Mouse (Mus musculus) ES-E14 (cell line): ENCODE measurements around the gene Rfx1. TPM values are rescaled to one million over a fixed set of nuclear protein-coding genes. Genes with fewer than 3 reads are reported as not detected.

ENCODE experiments used
- DNase-seq: peaks from one replicate; pipeline ENCODE4 v3.0.0-alpha.2; 2013; ENCODE audit warnings: low read depth, low spot score
- H3K27ac ChIP-seq: 2 replicates; pipeline ENCODE4 v1.5.1; 2012; ENCODE audit warnings: low read depth, mild to moderate bottlenecking, low read length, moderate library complexity, mixed read lengths; ENCODE audit not compliant: poor library complexity, insufficient read depth, severe bottlenecking
- H3K36me3 ChIP-seq: 2 replicates; pipeline ENCODE4 v1.6.1; 2012; ENCODE audit warnings: mild to moderate bottlenecking, low read length, moderate library complexity, mixed read lengths; ENCODE audit not compliant: control insufficient read depth, poor library complexity, insufficient read depth, severe bottlenecking
- H3K4me1 ChIP-seq, 2 experiments: fragments of 150-350 bp in 1 of 2; sonication (generic) in 1 of 2; 2 replicates each; pipeline ENCODE4 v1.6.1; 2012; ENCODE audit warnings: low read length in 2 of 2, mild to moderate bottlenecking in 1 of 2, mixed read lengths in 1 of 2; ENCODE audit not compliant: control insufficient read depth in 2 of 2, insufficient read depth in 2 of 2, poor library complexity in 1 of 2
- H3K4me3 ChIP-seq, 2 experiments: fragments of 150-350 bp in 1 of 2; sonication (generic) in 1 of 2; 2 replicates each; pipeline ENCODE4 v1.5.1; 2012; ENCODE audit warnings: low read length in 2 of 2, low read depth in 1 of 2, mild to moderate bottlenecking in 1 of 2, mixed read lengths in 1 of 2; ENCODE audit not compliant: insufficient read depth in 1 of 2, poor library complexity in 1 of 2, severe bottlenecking in 1 of 2
- H3K9ac ChIP-seq: 2 replicates; pipeline ENCODE4 v1.6.1; 2012; ENCODE audit warnings: low read depth, mild to moderate bottlenecking, low read length, mixed read lengths; ENCODE audit not compliant: poor library complexity, insufficient read depth, severe bottlenecking
- H3K9me3 ChIP-seq: fragments of 150-350 bp; sonication (generic); 2 replicates; pipeline ENCODE4 v1.6.1; 2012; ENCODE audit warnings: low read depth, mild to moderate bottlenecking, low read length; ENCODE audit not compliant: control insufficient read depth, insufficient read depth
- CHD2 ChIP-seq: IDR thresholded peaks from 2 replicates; pipeline ENCODE4 v1.6.1; 2014; ENCODE audit warnings: mild to moderate bottlenecking, low read depth, low read length, inconsistent platforms
- HCFC1 ChIP-seq: IDR thresholded peaks from 2 replicates; pipeline ENCODE4 v1.6.1; 2012; ENCODE audit warnings: low read length, inconsistent platforms, borderline replicate concordance; ENCODE audit not compliant: insufficient read depth
- MAFK ChIP-seq: IDR thresholded peaks from 2 replicates; pipeline ENCODE4 v1.6.1; 2014; ENCODE audit warnings: mild to moderate bottlenecking, low read depth, low read length, inconsistent platforms; ENCODE audit not compliant: insufficient read depth
- ZC3H11A ChIP-seq: IDR thresholded peaks from 2 replicates; pipeline ENCODE4 v1.6.1; 2012; ENCODE audit warnings: low read depth, mild to moderate bottlenecking, inconsistent platforms, low read length, borderline replicate concordance
- ZNF384 ChIP-seq: IDR thresholded peaks from 2 replicates; pipeline ENCODE4 v1.6.1; 2012; ENCODE audit warnings: low read depth, low read length, inconsistent platforms
- in situ Hi-C, 2 experiments: fragments of 600-800 bp; cut with MboI; formaldehyde crosslinking; loops; one replicate each; pipeline ENCODE4 v1.15.1; 2025; ENCODE audit warnings: low sequenced_read_pairs in 2 of 2, inconsistent platforms in 1 of 2; ENCODE audit not compliant: unreplicated experiment in 2 of 2
- total RNA-seq: library from RNA; depleted of rRNA; stranded (reverse); fragments of 300-350 nt; gene quantifications from 2 replicates; pipeline ENCODE4 v1.2.3, GENCODE M21; 2012

The Rfx1 gene
- total RNA-seq, 1 experiment, result 16.2 TPM

DNA sequence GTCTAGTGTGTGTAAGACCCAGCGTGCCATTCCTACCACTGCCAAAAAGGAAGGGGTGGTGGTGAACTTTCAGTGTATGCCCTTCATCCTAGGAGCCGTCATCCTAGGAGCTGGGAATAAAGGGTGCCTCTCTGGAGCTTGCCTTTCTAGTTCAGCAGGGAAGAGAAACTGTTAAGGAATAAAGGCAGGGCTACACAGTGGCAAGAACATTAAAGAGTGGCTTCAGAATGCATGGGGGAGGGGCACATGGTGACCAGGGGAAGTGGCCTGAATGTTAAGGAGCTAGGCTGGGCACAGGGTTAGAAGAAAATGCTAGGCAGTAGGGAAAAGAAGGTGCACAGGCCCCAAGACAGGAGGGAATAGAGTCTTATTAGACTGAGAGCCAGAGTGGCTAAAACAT is 3.1 kb downstream of the Rfx1 start:
- Histone ChIP-seq H3K9ac (no peak overlapping the region), H3K9me3 (no peaks in the 10 kb centered on the region), H3K4me3 (no peak overlapping the region), H3K36me3 (no peaks in the 10 kb centered on the region), H3K4me1 (peaks cover 3 to 15% of the 10 kb centered on the region in 2 experiments; a peak in 3 of 4 replicates), H3K27ac (no peak overlapping the region)
- no peak for TF ChIP-seq ZNF384
- TF ChIP-seq MAFK, result no peak
- no peak for TF ChIP-seq HCFC1
- TF ChIP-seq CHD2, result no peak
- TF ChIP-seq ZC3H11A, result no peak
- in situ Hi-C loops, result no loop called here
- no peak for DNase-seq

DNA sequence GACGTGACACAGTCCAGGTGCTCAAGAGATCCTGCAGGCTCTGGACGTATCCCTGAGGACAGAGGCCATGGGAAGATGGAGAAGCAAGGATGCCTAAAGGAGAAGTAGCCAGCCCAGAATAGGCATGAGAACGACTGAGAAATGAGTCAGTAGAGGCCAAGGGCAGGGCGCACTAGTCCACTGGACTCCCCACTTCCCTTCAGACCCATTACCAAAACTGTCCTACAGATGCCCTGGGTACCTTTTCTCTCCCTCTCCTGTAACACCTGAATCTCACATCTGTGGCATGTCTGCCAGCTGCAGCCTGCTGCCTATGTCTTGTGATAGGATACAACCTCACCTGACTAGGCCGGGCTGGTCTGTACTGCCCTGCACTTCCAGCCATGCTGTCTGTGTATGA is 3.6 kb downstream of the Rfx1 start:
- Histone ChIP-seq H3K9me3 (no peaks in the 10 kb centered on the region), H3K9ac (no peak overlapping the region), H3K27ac (no peak overlapping the region), H3K4me1 (peaks cover 3 to 15% of the 10 kb centered on the region in 2 experiments; a peak in 3 of 4 replicates), H3K36me3 (no peaks in the 10 kb centered on the region), H3K4me3 (no peak overlapping the region)
- TF ChIP-seq ZNF384 (no peak), ZC3H11A (no peak), CHD2 (no peak), HCFC1 (no peak), MAFK (no peak)
- DNase-seq, result no peak
- in situ Hi-C loops, result no loop called here

DNA sequence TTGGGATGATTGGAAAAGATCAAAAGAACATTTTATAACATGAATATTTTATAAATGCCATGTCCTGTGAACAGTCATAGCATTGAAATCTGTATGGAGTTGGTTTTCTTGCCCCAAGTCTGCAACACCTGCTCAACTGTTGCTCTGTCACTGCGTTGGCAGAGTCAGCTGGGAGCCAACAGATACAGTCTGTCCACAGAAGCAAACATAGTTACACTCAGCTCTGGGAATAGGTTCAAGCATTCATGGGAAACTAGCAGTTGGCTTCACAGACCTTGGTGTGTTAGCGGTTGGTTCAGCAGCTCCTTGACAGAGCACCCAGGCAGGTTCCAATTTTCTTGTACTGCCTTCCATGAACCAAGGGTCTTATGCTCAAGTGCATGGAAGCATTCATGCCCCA is 4.0 kb downstream of the Rfx1 start:
- H3K9me3 ChIP-seq, result no peaks in the 10 kb centered on the region
- H3K9ac ChIP-seq, result no peak overlapping the region
- H3K4me1 ChIP-seq, result peaks cover under 1 to 15% of the 10 kb centered on the region in 2 experiments; a peak in 3 of 4 replicates
- H3K36me3 ChIP-seq, result no peaks in the 10 kb centered on the region; the same call in 1 of the 2 replicates
- H3K27ac ChIP-seq, result no peak overlapping the region
- H3K4me3 ChIP-seq, result no peak overlapping the region
- TF ChIP-seq MAFK (no peak), ZC3H11A (no peak), HCFC1 (no peak), CHD2 (no peak), ZNF384 (no peak)
- DNase-seq, result no peak
- in situ Hi-C loops, result no loop called here

DNA sequence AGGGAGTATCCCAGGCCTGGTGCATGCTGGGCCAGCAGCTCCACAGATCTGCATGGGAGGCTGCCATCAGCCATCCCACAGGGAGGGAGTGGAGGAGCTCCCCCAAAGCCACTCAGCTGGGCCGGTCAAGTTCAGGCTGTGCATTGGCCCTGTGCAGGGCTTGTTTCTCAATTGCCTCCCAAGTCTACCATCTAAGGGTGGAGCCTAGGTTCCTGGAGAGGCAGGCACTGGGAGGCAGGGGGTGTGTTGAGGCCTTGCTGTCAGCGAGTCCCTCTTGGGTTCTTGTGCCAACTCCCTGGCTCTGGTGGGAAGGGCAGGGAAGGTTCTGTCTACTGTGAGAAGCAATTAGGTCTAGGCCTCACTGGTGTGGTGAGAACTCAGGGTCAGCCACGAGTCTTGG is 5.3 kb downstream of the Rfx1 start:
- in situ Hi-C loops, result no loop called here
- no peak overlapping the region for H3K27ac ChIP-seq
- H3K4me3 ChIP-seq, result no peak overlapping the region
- no peak for DNase-seq
- TF ChIP-seq MAFK, result no peak
- no peak for TF ChIP-seq ZC3H11A
- no peak for TF ChIP-seq CHD2
- no peak for TF ChIP-seq HCFC1
- TF ChIP-seq ZNF384, result no peak
- no peak overlapping the region for H3K9ac ChIP-seq
- peaks cover 0 to 21% of the 10 kb centered on the region in 2 experiments; a peak in 2 of 4 replicates for H3K4me1 ChIP-seq
- peaks cover 3% of the 10 kb centered on the region; the same call in 1 of the 2 replicates for H3K36me3 ChIP-seq
- no peaks in the 10 kb centered on the region for H3K9me3 ChIP-seq

DNA sequence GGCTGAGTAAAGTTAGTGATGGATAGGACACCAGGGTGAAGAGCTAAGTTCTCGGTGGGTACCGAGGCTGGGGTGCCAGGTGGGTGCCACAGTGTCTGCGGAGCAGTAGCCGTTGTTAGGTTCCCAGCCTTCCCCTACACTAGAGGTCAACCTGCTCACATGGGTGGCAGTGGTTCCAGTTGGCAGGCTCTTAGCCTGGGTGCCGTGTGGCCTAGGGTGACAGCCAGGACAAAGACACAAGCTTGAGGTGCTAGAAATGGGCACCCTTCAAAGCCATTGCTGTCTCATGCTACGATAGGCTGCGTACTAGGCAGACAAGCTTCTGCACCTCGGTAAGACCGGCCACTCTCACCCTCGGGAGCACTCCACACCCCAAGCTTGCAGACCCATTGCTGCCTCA is 5.7 kb downstream of the Rfx1 start:
- Histone ChIP-seq H3K9me3 (no peaks in the 10 kb centered on the region), H3K4me1 (peaks cover 0 to 21% of the 10 kb centered on the region in 2 experiments; a peak in 2 of 4 replicates), H3K36me3 (peaks cover 3% of the 10 kb centered on the region; the same call in 1 of the 2 replicates), H3K9ac (no peak overlapping the region), H3K4me3 (no peak overlapping the region), H3K27ac (no peak overlapping the region)
- DNase-seq, result no peak
- in situ Hi-C loops, result no loop called here
- no peak for TF ChIP-seq HCFC1
- TF ChIP-seq MAFK, result no peak
